Mouse (Mus musculus) erythroblast, embryonic 14.5 days (primary cell): ENCODE measurements around the gene Tcf7l1.

Experiments
- GATA1 ChIP-seq: IDR thresholded peaks from 2 replicates; pipeline ENCODE4 v1.6.1; 2012; ENCODE audit warnings: low read length, inconsistent platforms, mixed read lengths
- TAL1 ChIP-seq: IDR thresholded peaks from 3 replicates; pipeline ENCODE4 v1.6.1; 2012; ENCODE audit warnings: low read length, inconsistent platforms, mixed read lengths

GRCm38 (mm10) chr6:72598791-72599557, 190.1 kb downstream of the Tcf7l1 start:
- TF ChIP-seq TAL1 (no peak), GATA1 (no peak)
